Mouse (Mus musculus) adrenal gland, adult 18-20 months (tissue): ENCODE data around the gene Parp4. TPM values are rescaled to one million over a fixed set of nuclear protein-coding genes. Genes with fewer than 3 reads are reported as not detected.

Experiments used
- DNase-seq, 2 experiments: peaks; one replicate each; pipeline ENCODE4 v3.0.0; 2021 to 2022; ENCODE audit warnings: low spot score in 2 of 2
- total RNA-seq, 2 experiments: library from RNA; stranded (reverse); gene quantifications; 1 replicate in 1 of 2; 2 replicates in 1 of 2; pipeline ENCODE4 v1.2.3; 2021

The Parp4 gene
- total RNA-seq, 2 experiments from 2014 or later = 28.2 to 32.1 TPM

GRCm38 (mm10) chr14:56605136-56605535 is 29.7 kb downstream of the Parp4 start:
- DNase-seq = no peak

GRCm38 (mm10) chr14:56613212-56613611 is 37.8 kb downstream of the Parp4 start:
- DNase-seq = no peak

DNA sequence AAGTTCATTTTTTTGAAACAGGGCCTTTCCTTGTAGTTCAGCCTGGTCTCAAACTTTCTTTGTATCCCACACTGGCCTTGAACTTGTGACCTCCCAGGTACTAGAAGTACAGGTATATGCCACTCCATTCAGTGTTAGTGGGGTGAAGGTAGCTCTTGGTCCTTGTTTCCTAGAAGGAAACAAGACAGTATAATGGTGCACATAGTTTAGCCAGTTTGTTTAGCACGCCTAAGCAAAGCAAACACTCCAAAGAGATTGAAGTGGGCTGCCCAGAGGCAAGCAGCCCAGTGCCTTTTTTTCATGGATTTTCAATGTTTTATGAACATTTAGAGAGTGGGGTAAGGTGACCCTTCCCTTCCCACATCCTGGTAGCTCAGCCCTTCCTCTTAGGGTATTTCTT is 42.1 kb downstream of the Parp4 start:
- no peak for DNase-seq

GRCm38 (mm10) chr14:56620425-56620824 is 45.0 kb downstream of the Parp4 start:
- DNase-seq = no peak

DNA sequence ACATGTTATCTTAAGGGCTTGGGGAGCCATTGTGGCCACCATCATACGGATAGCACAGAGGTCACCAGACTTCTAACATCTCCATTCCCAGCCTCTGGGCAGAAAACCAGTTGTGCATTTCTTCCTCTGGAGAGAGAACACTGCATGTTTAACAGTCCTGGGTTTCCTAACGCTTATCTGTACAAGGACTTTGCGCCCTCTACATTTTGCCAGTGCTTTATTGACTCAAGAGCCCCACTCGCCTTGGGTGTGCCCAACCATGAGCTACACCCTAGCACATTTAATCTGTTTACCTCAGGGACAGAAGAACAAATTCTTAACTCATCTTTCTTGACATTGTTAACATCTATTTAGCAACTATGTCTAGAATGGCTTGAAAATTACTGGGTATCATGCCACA is 50.8 kb downstream of the Parp4 start:
- DNase-seq = no peak

DNA sequence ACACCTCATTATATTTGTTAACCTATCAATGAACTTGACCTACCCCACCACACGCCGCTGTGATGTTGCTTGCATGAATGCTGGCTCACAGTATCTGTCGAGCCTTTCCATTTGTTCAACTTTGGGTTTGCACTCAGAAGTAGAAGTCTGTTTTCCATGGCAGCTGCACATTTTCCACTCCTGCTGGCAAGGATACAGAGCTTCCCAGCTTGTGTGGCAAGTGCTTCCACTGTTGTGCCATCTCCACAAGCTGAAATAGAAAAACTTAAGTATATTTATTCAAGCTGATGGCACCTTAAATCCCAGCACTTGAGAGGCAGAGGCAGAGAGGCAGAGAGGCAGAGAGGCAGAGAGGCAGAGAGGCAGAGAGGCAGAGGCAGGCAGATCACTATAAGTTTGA is 52.9 kb downstream of the Parp4 start:
- DNase-seq = no peak

DNA sequence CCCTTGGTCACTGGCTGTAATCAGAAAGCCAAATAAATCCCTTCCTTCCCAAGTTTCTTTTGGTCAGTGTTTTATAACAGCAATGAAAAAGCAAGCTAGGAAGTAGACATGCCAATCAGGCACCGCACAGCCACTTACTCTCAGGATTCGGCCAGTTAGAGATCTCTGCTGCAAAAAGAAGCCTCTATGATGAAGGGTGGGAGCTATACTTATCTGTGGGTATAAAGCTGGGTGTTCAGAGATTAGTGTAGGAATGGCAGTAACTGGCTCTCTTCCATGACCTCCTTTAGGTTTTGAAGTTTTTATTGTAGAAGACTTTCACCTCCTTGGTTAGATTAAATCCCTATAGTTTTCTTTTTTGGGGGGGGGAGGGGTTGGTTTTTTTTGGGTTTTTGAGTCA is 55.7 kb downstream of the Parp4 start:
- DNase-seq = no peak

GRCm38 (mm10) chr14:56647206-56647605 is 71.8 kb downstream of the Parp4 start:
- DNase-seq = no peak

DNA sequence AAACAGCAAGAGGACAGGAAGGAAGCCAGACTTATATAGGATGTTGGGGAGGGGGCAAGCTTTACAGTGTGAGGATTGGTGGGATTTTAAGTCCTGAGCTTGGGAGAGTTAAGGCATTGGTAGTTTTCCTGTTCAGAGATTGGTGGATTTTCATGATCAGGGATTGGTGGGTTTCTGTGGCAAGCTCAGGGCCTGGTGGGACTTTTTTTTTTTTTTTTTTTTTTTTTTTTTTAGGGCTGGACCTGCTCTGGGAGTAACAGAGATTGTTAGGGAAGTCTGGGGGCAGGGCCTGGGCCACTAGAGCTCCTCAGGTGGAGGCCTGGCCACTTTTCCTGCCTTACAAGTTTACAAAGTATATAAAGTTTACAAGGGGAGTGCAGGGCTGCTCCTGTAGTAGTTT is 74.0 kb downstream of the Parp4 start:
- no peak for DNase-seq

DNA sequence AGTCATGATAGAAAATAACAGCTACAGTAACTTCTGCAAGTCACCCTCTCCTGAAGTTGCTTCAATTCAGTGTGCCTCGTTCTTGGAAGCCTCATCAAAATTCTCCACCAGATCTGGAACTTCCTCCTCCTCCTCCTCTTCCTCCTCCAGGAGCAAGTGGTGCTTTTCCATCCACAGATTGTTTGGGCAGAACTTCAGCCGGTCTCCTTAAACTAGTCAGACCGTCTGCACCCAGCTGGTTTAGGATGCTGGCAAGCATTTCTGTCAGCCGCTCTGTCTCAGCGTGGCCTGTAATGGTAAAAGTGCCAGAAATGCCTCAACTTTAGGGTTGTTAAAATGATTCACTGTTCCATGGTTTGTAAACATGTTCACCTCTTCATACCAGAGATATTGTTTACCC is 90.2 kb downstream of the Parp4 start:
- no peak for DNase-seq

- no peak for DNase-seq
These were observed 91.5 kb downstream of the Parp4 start for GRCm38 (mm10) chr14:56666909-56667308.

- peak; percentile 98 to 99 for DNase-seq
These were observed 92.8 kb downstream of the Parp4 start, which contains the start of gene Mphosph8 for GRCm38 (mm10) chr14:56667969-56668802. TSS of gene Mphosph8 (plus strand) at chr14:56668248.

- no peak for DNase-seq
These were observed 93.7 kb downstream of the Parp4 start for GRCm38 (mm10) chr14:56669046-56669620.

- DNase-seq = no peak
These were observed 110.0 kb downstream of the Parp4 start for GRCm38 (mm10) chr14:56685426-56685825.

DNA sequence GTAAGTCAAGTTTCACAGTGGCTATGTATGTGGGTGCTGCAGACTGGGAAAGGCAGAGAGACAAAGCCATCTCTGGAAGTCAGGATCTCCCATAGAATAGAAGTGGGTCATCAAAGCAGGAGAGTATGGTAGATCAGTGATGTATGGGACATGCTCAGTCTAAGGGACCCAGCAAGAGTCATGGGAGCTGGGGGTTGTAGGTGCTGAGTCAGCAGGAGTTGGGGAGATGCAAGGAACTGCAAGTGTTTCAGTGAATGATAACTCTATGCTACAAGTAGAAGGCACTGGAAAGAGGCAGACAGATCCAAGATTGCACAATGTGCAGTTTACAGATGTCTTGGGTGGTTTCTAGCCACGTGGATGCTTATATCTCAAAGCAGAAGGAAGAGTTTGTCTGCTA is 113.7 kb downstream of the Parp4 start:
- DNase-seq = no peak

- no peak for DNase-seq
These were observed 114.3 kb downstream of the Parp4 start for GRCm38 (mm10) chr14:56689766-56690165.

DNA sequence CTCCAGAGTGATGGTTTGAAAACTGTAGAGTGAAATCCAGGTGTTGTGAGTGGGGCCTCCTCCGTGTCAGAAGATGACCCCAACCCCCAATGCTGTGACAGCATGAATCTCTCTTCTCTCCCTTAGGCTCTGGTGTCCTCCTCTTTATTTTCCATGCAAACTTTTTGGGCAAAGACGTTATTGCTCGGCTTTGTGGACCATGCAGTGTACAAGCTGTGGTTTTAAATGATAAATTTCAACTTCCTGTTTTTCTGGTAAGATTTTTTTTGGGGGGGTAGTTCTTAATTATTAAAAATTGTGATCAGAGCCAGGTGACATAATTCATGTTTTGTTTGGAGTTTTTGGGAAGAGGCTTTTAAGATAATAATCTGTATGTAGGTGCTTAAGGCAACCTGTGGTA is 120.1 kb downstream of the Parp4 start:
- no peak for DNase-seq

DNA sequence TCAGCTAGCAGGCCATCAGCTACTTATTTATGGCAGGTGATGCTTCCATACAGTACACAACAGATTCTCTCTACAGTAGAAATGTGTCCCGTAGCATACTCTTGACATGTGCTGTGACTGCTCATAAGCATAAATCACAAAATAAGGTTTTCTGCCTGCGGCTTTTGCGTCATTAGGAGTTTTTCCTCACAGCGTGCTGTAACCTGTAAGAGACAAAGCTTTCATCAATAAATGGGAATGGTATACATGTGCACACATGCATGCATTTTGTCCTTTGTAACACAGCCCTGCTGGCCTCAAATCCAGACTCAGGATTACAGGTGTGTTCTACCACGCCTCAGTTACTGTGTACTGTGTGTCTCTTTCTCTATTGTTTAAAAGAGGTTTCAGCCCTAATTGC is 122.4 kb downstream of the Parp4 start:
- no peak for DNase-seq

- no peak for DNase-seq
These were observed 127.2 kb downstream of the Parp4 start for GRCm38 (mm10) chr14:56702644-56703043.

GRCm38 (mm10) chr14:56705687-56706086 is 130.3 kb downstream of the Parp4 start:
- no peak for DNase-seq
